Mouse (Mus musculus) gastrocnemius, adult 2 months (tissue): ENCODE results near the gene Olfr1226. TPM values are rescaled to one million over a fixed set of nuclear protein-coding genes. Genes with fewer than 3 reads are reported as not detected.
"Not testable (repeated sequence)": the region's sequence is repeated elsewhere in the genome, so short reads cannot be mapped to it uniquely, and the experiment has no call there.

ENCODE experiments used
- DNase-seq: peaks from one replicate; pipeline ENCODE4 v3.0.0; 2022
- H3K27ac ChIP-seq: fragments of 200-600 bp; 2 replicates; pipeline ENCODE4 v1.8.1; 2022; ENCODE audit warnings: mild to moderate bottlenecking
- H3K4me3 ChIP-seq: fragments of 200-600 bp; 2 replicates; pipeline ENCODE4 v1.8.1; 2022; ENCODE audit warnings: mild to moderate bottlenecking, moderate library complexity
- CTCF ChIP-seq: fragments of 200-600 bp; IDR thresholded peaks from 2 replicates; pipeline ENCODE4 v1.8.1; 2022; ENCODE audit warnings: antibody characterized with exemption, mild to moderate bottlenecking, moderate library complexity
- intact Hi-C: fragments of 180-260 bp; cut with DNase I; formaldehyde crosslinking; loops from one replicate; pipeline ENCODE4 v1.15.1; 2025
- long read RNA-seq, 2 experiments: library from polyadenylated mRNA; stranded (forward); transcript quantifications; one replicate each; pipeline ENCODE4 v2.0.0; 2021
- total RNA-seq, 2 experiments: library from RNA; stranded (reverse); gene quantifications; 2 replicates each; pipeline ENCODE4 v1.2.3; 2021

Olfr1226 gene
- total RNA-seq, result not detected
- long read RNA-seq, experiment 1, result 0 reads
- long read RNA-seq, experiment 2, result 0 reads

- DNase-seq, result no peak
- intact Hi-C loops, result no loop called here
- no peak for TF ChIP-seq CTCF
- Histone ChIP-seq H3K27ac (no peak within 1 kb of the TSS), H3K4me3 (no peak within 1 kb of the TSS)
These were observed at the start of gene Olfr1226 for GRCm38 (mm10) chr2:89199948-89200347. Gene Olfr1226 (minus strand): TSS chr2:89200048.

DNA sequence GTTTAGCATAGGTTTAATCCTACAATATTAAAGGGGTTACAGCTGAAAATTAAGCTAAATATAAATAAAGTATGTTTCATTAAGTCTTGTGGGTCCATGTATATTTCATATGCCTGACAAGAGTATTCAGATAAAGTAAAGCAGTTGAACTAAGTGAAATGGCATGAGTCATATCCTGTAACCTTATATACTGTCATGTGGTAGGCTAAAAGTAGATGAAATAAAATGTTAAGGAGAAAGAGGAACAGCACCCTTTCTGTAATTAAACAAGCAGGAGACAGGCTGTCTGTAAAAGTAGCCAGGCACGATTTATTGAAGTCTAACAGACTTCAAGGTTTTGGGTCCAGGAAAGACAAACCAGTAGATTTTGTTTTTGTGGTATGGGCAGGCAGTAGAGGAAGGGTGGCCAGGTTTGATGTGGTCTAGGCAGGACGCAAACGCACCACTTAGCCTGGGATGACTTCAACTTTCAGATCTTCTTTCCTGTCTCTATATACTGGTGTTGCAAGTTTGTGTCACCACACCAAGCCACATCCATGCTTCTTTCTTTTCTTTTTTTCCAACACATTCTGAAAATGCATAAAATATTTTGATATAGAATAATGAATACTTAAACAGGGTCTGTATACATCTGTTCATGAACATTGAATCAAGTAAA lies 3.4 kb downstream of the Olfr1226 start:
- H3K4me3 ChIP-seq, result no peak overlapping the region
- no peak for DNase-seq
- TF ChIP-seq CTCF, result no peak
- no peak overlapping the region for H3K27ac ChIP-seq
- intact Hi-C loops, result no loop called here

DNA sequence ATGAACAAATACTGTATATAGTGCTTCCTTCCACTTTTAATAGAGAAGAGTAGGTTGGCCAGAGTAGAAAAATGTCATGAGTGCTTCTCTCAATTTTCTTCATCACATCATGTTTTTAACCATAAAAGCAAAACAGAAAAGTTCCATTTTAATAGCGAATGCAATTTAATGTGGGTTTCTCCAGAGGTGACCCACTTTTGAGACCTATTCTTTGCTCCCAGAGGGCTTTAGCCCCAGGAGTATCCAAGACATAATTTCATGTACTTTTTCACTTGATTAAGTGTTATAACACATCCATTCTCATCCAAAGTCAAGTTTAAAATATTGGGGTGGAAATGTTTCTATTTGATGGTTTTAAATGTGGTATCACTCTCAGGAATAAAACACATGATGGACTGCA lies 25.3 kb downstream of the Olfr1226 start, which contains the start of gene Olfr1225:
TSS of gene Olfr1225 (minus strand) at position 101 of the 400 bp plus-strand sequence.
- Histone ChIP-seq H3K27ac (no peak within 1 kb of the TSS), H3K4me3 (no peak within 1 kb of the TSS)
- intact Hi-C loops, result no loop called here
- DNase-seq, result no peak
- no peak for TF ChIP-seq CTCF

DNA sequence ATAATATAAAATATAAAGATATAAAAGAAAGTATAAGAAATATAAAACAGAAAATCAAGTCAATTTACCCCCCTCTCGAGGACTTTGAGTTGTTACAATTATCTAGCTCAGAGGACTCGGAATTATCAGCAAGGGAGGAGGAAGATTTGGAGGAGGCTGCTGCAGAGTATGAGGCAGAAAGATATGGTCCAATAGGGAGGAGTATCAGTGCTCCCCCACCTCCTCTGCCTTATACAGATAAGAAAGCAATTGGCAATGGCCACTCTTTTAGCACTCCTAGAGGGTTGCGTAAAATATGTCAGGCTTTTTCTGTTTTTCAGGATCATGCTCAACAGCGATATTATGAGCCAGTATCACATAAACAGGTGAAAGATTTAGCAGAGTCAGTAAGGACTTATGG lies 35.1 kb downstream of the Olfr1226 start:
- H3K4me3 ChIP-seq, DNase-seq, H3K27ac ChIP-seq, intact Hi-C loops: not testable (repeated sequence)

DNA sequence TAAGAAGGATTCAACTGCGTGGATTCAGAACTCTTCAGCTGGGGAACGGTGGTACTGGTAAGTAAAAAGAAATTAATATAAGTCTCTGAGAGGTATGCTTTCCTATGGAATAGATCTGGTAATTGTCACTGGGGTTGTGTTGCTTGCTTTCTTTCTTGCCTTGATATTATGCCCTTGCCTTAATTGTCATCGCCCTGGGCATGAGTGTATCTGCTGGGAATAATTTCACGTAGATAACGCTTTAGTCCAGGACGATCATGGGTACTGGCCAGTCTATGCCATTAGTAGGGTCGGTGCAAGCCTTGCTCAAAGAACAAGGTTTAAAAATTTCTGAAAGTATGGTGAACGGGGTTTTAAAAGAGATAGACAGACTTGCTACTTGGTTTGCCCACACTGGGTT lies 35.9 kb downstream of the Olfr1226 start, which contains the start of gene Olfr1224-ps1:
TSS of gene Olfr1224-ps1 (minus strand) at position 101 of the 400 bp plus-strand sequence.
- H3K4me3 ChIP-seq, intact Hi-C loops, DNase-seq, H3K27ac ChIP-seq: not testable (repeated sequence)

- Histone ChIP-seq H3K4me3 (no peak within 1 kb of the TSS), H3K27ac (no peak within 1 kb of the TSS)
- no peak for TF ChIP-seq CTCF
- no peak for DNase-seq
- intact Hi-C loops, result no loop called here
These were observed 48.4 kb downstream of the Olfr1226 start, which contains the start of gene Olfr1223 for GRCm38 (mm10) chr2:89151460-89151859. Gene Olfr1223 (minus strand): TSS chr2:89151560.

Other genes starting within 250 kb of the Olfr1226 start
- gene Olfr1212, start 246.1 kb downstream of the Olfr1226 start, total RNA-seq, result not detected
- not detected for gene Gm13762, start 219.8 kb downstream of the Olfr1226 start, total RNA-seq
- not detected for gene Olfr1214, start 207.4 kb downstream of the Olfr1226 start, total RNA-seq
- gene Olfr1215, start 193.1 kb downstream of the Olfr1226 start, total RNA-seq, result not detected
- not detected for gene Olfr1216, start 181.7 kb downstream of the Olfr1226 start, total RNA-seq
- not detected for gene Olfr1217, start 168.0 kb downstream of the Olfr1226 start, total RNA-seq
- gene Olfr1218, start 138.9 kb downstream of the Olfr1226 start, total RNA-seq, result not detected
- gene Olfr1219, start 116.5 kb downstream of the Olfr1226 start, total RNA-seq, result not detected
- not detected for gene Olfr1220, start 93.2 kb downstream of the Olfr1226 start, total RNA-seq
- not detected for gene Olfr1221, start 82.8 kb downstream of the Olfr1226 start, total RNA-seq
- not detected for gene Olfr1222, start 67.0 kb downstream of the Olfr1226 start, total RNA-seq
- not detected for gene Olfr1223, start 48.5 kb downstream of the Olfr1226 start, total RNA-seq
- gene Olfr1224-ps1, start 36.0 kb downstream of the Olfr1226 start, total RNA-seq, result not detected
- not detected for gene Olfr1225, start 25.4 kb downstream of the Olfr1226 start, total RNA-seq
- not detected for gene Olfr1228, start 54.0 kb upstream of the Olfr1226 start, total RNA-seq
- not detected for gene Olfr1229, start 88.0 kb upstream of the Olfr1226 start, total RNA-seq
- not detected for gene Olfr1230, start 97.2 kb upstream of the Olfr1226 start, total RNA-seq
- gene Olfr1231, start 107.0 kb upstream of the Olfr1226 start, total RNA-seq, result not detected
- gene Olfr1232, start 129.6 kb upstream of the Olfr1226 start, total RNA-seq, result not detected
- gene Olfr1233, start 142.3 kb upstream of the Olfr1226 start, total RNA-seq, result not detected
- not detected for gene Olfr1234, start 164.8 kb upstream of the Olfr1226 start, total RNA-seq
- gene Olfr1238, start 209.6 kb upstream of the Olfr1226 start, total RNA-seq, result not detected
- gene Olfr1239, start 220.4 kb upstream of the Olfr1226 start, total RNA-seq, result not detected
- not detected for gene Olfr1240, start 243.0 kb upstream of the Olfr1226 start, total RNA-seq